Mouse (Mus musculus): ENCODE results near the gene Ktn1.
A peak's percentile ranks its signal among the peaks of the same experiment; 100 is the strongest.

Ktn1 gene

DNA sequence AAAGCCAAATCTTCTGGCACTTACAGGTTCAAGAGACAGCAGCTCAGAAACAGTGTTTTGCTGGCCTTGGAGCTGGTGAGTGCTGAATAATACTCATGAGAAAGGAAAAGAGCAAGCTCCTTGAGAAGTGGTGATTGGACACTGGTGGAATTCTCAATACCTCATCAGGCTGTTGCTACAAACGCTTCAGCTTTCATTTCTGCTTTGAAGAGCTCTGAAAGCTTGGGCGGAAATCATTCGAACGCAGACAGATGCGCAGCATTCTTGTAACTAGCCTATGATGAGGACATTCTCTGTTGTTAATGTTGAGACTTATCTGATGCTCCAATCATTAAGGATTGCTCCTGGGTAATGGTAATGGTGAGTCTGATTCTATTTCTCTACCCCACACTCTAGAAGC is at the start of gene Ktn1:
TSS of gene Ktn1 (plus strand) at position 231 of the 400 bp plus-strand sequence.
- DNase-seq (ENCODE audit: low spot score in 2 of 2) = no peak

DNA sequence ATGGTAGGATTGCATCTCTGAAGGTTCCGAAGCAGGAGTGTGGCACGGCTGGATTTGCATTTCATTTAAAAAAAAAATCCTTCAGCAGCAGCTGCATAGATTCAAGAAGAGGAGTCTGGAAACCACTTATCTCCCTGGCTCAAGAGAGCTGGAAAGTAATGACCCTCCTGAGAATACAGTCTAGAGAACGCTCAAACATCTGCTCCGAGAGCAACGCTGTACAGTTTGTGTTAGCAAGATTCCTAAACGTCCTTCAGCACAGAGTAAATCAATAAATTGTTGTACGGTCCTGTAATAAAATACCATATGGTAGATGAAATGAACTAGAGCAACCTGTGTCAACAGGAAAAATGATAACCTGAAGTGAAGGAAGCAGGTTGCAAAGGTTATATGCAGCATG is 35.0 kb upstream of the Ktn1 start:
- no peak for DNase-seq (ENCODE audit: low spot score in 2 of 2)

DNA sequence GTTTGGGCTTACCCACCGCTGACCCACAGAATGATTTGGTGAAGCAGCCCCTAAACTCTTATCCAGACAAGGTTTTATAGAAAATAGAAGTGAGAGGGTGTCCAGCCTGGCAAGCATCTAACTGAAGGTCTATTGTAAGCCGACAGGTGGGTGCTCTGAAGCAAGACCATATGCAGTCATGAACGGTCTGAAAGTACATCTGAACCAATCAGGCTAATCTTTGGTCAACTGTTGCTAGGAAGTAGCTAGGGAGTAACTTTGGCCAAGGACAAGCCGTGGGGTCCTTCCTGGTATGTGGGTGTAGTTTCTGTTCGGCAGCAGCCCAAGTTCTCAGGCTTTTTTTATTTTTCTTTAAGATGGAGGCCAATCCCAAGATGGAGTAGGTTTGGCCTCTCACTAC is 29.4 kb upstream of the Ktn1 start:
- DNase-seq (ENCODE audit: low spot score in 2 of 2) = peak in 1 of 2 experiments; percentile 24

DNA sequence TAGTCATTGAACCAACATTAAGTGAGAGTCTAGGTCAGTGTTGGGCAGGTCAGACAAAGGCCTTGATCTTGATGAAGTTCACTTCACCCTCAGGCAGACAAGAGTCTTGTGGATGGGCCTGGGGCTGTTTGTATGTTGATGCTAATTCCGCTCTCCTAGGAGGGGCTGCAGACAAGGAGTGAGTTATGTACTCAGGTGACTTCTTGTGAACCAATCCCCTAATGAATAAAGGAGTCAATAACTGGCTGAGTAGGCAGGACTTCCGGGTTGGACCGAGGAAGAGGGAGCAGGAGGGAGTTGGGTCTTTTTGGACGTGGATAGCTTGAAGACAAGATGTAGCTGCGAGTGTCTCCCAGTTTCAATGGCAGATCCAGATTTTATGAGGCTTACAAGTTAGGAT is 26.3 kb upstream of the Ktn1 start:
- DNase-seq (ENCODE audit: low spot score in 2 of 2) = no peak

DNA sequence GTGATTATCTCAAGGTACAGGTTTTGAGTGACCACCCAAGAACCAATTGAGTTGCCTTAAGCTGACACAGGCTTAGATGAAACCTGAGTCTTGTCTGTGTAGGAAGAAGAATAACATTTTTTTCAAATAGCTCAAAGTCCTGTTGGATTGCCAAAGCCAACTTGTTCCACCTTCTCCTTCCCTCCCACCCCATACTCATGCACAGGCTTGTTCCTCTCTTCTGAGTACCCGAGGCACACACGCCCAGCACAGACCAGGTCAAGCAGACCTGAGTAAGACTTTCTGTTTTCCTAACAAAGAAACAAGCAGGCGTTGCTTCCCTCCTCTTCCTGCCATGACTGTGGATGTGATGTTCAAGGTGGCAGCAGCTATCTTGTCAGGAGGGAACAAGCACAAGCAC is 23.4 kb upstream of the Ktn1 start:
- no peak for DNase-seq (ENCODE audit: low spot score in 2 of 2)

DNA sequence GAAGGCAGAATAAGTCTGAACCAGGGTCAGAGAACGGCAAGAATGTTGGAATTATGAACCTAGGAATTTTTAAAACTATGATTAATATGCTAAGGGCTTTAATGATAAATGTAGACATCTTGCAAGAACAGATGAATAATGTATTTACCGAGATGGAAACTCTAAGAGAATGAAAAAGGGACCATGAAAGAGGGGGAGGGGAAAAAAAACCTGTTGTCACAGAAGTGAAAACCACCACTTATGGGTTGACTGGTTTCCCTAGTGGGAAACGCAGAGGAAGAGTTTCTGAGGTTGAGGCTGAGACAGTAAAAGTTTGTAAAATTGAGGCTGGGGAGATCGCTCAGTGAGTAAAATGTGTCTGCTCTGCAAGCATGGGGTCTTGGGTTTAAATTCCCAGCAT is 22.1 kb upstream of the Ktn1 start:
- DNase-seq (ENCODE audit: low spot score in 2 of 2) = no peak

GRCm38 (mm10) chr14:47626812-47627211 is 21.4 kb upstream of the Ktn1 start:
- DNase-seq (ENCODE audit: low spot score in 2 of 2) = no peak

- no peak for DNase-seq (ENCODE audit: low spot score in 2 of 2)
Observed at GRCm38 (mm10) chr14:47627360-47627759, 20.9 kb upstream of the Ktn1 start.

GRCm38 (mm10) chr14:47632419-47632818 is 15.8 kb upstream of the Ktn1 start:
- no peak for DNase-seq (ENCODE audit: low spot score in 2 of 2)

DNA sequence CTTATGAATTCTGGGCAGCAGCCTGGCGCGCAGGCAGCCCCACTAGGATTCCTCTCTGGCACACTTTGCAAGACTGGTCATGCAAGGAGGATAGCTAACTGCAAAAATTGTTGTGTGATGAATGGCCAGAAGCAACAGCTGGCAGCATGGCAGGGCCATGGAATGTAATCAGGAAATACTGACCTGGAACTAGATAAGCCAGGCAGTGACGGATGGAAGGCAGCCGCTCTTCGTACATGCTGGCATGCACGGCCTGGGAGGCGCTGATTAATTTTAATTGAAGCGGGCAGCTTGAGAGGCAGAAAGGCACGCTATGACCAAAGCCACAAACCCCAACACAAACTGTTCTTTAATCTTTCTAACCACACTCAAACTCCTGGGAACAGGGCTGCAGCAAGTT is 13.8 kb upstream of the Ktn1 start:
- DNase-seq (ENCODE audit: low spot score in 2 of 2) = no peak

- no peak for DNase-seq (ENCODE audit: low spot score in 2 of 2)
Observed at GRCm38 (mm10) chr14:47634846-47635245, 13.4 kb upstream of the Ktn1 start.

DNA sequence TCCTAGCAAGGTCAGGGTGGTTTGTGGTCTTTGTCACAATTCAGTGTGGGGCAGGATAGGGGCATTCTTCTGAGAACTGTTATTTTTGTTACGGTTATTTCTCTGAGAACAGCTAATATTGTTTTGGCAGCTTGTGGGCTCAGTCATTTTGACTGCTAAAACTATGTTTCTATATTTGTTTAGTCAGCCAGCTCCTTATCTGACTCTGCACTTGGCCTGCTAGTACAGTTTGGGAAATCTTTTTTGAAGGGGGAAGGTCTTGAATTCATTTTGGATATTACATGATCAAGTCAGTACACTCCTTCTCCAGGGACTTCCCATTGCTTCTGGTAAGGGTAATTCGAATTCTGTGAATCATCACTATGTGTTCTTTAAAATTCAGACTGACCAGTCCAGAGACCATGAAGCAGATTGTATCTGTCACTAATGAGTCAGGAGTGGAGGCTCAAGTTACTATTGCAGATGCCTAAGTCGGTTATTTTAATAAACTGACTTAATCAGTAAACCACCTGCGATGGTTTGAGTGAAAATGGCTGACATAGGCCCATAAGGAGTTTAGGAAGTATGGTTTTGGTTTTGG is 9.8 kb upstream of the Ktn1 start:
- DNase-seq (ENCODE audit: low spot score in 2 of 2) = no peak

GRCm38 (mm10) chr14:47645620-47646019 is 2.6 kb upstream of the Ktn1 start:
- DNase-seq (ENCODE audit: low spot score in 2 of 2) = no peak

DNA sequence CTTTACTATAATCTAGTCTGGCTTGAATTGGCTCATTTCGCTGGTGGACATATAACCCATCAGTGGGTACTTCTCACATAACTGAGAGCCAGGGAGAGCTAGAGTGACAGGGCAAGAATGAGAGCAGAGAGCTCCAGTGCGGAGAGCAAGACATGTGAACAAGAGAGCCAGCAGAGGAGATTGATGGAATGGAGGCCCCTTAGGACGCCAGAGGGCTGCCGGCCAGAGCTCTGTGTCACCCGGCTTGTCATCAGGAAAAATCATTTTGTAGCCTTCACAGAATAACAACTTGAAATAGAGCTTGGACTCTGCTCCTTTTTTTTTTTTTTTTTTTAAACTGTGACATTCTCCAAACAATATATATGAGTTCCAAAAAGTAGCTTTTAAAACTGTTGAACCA is 2.0 kb upstream of the Ktn1 start:
- DNase-seq (ENCODE audit: low spot score in 2 of 2) = no peak

GRCm38 (mm10) chr14:47646696-47647516 is 1.3 kb upstream of the Ktn1 start:
- no peak for DNase-seq (ENCODE audit: low spot score in 2 of 2)

DNA sequence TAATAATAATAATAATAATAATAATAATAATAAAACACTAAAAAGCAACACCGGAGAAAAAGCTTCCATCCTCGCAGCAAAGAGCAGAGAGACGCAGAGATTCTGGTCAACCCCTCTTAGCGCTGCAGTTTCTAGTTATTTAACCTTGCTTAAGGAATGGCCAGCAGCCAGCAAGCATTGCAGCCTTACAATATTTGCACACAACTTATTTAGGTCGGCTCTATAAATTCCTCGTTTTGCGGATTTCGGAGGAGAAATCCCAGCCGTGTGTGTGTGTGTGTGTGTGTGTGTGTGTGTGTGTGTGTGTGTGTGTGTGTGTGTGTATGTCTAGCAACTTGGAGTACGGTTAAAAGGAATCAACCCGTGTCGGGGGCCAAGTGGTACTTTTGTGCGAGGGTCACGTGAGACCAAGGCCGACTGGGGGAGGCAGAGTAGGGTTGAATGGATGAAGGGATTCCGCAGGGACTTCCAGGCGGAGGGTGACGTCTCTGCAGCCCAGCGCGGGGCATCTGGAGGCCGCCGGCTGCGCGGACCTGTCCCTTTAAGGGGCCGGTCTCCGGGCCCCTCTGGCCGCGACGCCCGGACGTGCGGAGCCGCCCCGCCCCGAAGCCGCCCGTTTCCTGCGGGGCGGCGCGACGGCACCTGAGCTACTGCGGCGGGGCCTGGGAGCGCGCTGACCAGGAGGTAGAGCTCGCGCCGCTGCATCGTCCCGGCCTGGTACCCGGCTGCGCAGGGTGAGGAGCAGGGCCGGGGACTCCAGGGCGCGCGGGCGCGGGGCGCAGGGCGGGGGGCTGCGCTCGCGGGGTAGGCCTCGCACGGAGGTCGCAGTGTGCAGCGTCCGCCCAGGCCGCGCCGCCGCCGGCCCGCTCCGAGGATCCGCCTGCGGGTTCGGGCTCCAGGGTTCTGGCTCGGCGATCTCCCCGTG is 720 bp downstream of the Ktn1 start:
- DNase-seq (ENCODE audit: low spot score in 2 of 2) = peak; percentile 64 to 74

DNA sequence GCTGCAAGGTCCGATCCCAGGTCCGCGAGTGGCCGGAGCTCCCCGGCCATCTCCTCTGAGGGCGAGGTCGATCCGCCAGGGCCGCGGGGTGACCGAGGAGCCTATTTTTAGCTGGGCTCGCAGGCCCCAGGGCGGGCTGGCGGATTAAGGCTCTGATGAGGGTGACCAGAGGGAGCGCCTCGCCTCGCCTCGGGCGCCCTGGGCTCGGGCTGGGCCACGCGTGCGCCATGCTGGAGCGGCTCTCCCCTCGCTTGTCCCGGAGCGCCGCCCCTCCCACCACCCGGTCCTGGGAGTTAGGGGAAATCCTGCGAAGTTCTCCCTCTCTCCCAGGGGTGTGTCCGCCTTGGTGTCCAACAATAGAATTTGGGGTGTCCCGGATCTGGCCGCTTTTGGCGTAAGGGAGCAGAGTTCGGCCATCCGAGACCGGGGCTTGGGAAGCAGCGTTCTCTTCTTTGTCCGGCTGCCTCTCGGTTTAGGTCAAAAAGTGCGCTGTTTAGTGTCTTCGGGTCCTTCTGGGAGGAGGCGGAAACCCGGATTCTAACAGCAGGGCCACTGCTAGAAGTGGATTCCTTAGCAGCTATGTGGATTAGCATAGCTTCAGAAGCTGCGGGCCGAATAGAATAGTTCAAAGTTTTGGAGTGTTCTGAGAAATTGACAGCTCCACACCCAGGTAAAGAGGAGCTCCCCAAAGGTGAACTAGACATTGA is 1.5 kb downstream of the Ktn1 start:
- DNase-seq (ENCODE audit: low spot score in 2 of 2) = peak; percentile 58 to 63

DNA sequence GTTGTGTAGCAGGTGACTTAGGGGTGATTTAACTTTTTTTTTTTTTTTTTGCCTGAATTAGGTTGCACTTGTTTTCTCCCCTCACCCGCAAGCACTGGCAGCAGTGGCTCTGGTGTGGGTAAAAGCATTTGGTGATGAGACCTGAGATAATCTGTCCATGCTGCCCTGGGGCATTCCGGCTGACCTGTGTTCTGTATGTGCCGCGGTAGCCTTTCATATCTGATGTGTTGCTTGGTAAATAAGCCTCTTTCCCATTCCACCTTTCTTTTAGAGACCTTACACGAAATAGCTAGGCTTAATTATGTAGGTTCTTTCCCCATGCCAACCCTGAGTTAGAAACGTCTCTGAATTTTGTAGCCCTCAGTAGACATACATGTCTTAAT is 2.1 kb downstream of the Ktn1 start:
- no peak for DNase-seq (ENCODE audit: low spot score in 2 of 2)

GRCm38 (mm10) chr14:47651272-47651671 is 3.0 kb downstream of the Ktn1 start:
- no peak for DNase-seq (ENCODE audit: low spot score in 2 of 2)

DNA sequence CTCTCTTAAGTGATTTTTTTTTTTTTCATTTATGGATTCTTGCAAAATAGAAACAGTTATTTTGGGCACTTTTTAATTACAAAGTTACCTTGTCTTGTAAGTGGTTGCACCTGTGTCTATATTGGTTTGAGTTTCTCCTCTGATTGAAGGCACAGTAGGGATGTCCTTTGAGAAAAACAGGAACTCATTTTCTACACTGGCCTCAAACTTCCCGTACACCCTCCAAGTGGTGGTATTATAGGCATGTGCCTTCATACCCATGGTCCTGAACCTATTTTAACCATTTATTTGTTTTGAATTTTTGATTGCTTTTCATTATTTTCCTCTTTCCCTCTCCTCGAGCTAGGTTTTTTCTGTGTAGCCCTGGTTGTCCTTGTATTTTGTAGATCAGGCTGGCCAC is 7.2 kb downstream of the Ktn1 start:
- no peak for DNase-seq (ENCODE audit: low spot score in 2 of 2)

- no peak for DNase-seq (ENCODE audit: low spot score in 2 of 2)
Observed at GRCm38 (mm10) chr14:47663844-47664469, 15.7 kb downstream of the Ktn1 start.

Data from spleen, postnatal 10 days (tissue).